Mouse (Mus musculus) embryonic facial prominence, embryonic 15.5 days (tissue): Measurements from ENCODE around the gene Hist1h1t. TPM values are rescaled to one million over a fixed set of nuclear protein-coding genes. Genes with fewer than 3 reads are reported as not detected.
"Not testable (repeated sequence)": the region's sequence is repeated elsewhere in the genome, so short reads cannot be mapped to it uniquely, and the experiment has no call there.

Source experiments
- ATAC-seq: fragments of 200-750 bp; cut with Nextera tagmentation; 2 replicates; pipeline ENCODE4 v1.8.0; 2017; ENCODE audit warnings: low read depth, moderate TSS enrichment; ENCODE audit not compliant: insufficient number of reproducible peaks, low FRiP score, low TSS enrichment
- H3K27ac ChIP-seq: fragments of 300-500 bp; sonication (generic); replicated peaks from 2 replicates; pipeline ENCODE4 v1.5.1; 2015; ENCODE audit warnings: mild to moderate bottlenecking, inconsistent platforms
- H3K27me3 ChIP-seq: fragments of 300-500 bp; sonication (generic); 2 replicates; pipeline ENCODE4 v1.6.1; 2015; ENCODE audit warnings: inconsistent platforms
- H3K36me3 ChIP-seq: fragments of 300-500 bp; sonication (generic); 2 replicates; pipeline ENCODE4 v1.6.1; 2015; ENCODE audit warnings: mild to moderate bottlenecking, inconsistent platforms
- H3K4me1 ChIP-seq: fragments of 300-500 bp; sonication (generic); 2 replicates; pipeline ENCODE4 v1.6.1; 2015; ENCODE audit warnings: inconsistent platforms
- H3K4me2 ChIP-seq: fragments of 300-500 bp; sonication (generic); replicated peaks from 2 replicates; pipeline ENCODE4 v1.6.1; 2015; ENCODE audit warnings: mild to moderate bottlenecking, inconsistent platforms
- H3K4me3 ChIP-seq: fragments of 300-500 bp; sonication (generic); replicated peaks from 2 replicates; pipeline ENCODE4 v1.5.1; 2015; ENCODE audit warnings: mild to moderate bottlenecking, inconsistent platforms
- H3K9ac ChIP-seq: fragments of 300-500 bp; sonication (generic); 2 replicates; pipeline ENCODE4 v1.6.1; 2015; ENCODE audit warnings: inconsistent platforms
- H3K9me3 ChIP-seq: fragments of 300-500 bp; sonication (generic); replicated peaks from 2 replicates; pipeline ENCODE4 v1.6.1; 2016; ENCODE audit warnings: inconsistent platforms
- WGBS: fragments of 180-500 bp; shearing (Covaris S2); methylation state at CpG from one replicate; pipeline ENCODE4 v1.1.7; 2015; 5-methylcytosine and 5-hydroxymethylcytosine counted together
- polyA plus RNA-seq: library from polyadenylated mRNA; unstranded; fragments of >200 nt; fragmentation: Nextera tagmentation; extraction: Ambion mirVana; gene quantifications from 2 replicates; pipeline ENCODE4 v1.2.1, GENCODE M21; 2015

The Hist1h1t gene
- polyA plus RNA-seq, 1 experiment from 2014 or later: not detected

DNA sequence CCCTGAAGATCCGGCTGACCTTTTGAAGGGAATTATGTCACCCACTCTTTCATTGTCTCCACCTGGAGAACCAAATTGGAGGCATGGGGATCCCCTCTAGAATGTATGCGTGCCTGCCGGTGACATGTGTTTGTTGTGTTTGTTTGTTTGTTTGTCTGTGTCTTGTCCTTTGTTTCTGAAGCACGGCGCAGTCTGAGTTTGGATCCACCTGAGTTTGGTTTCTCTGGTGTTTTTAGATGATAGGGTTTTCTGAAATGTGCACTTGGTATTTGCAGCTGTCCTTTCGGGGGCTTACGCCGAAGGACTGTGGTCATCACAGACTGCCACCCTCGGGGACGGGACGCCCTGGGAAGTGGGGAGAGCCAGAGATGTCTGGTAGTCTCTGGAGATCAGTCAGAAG lies 21.6 kb downstream of the Hist1h1t start:
- Histone ChIP-seq H3K4me2 (no peak overlapping the region), H3K4me1 (no peaks in the 10 kb centered on the region), H3K9ac (no peak overlapping the region), H3K27me3 (no peaks in the 10 kb centered on the region), H3K9me3 (no peaks in the 10 kb centered on the region), H3K36me3 (no peaks in the 10 kb centered on the region), H3K4me3 (no peak overlapping the region), H3K27ac (no peak overlapping the region)
- 56% methylated on average over 11 of the region's 11 CpGs for WGBS
- ATAC-seq: no peak

- WGBS: 8% methylated on average over 2 of the region's 2 CpGs
- ATAC-seq, H3K36me3 ChIP-seq, H3K4me1 ChIP-seq, H3K4me3 ChIP-seq, H3K27ac ChIP-seq, H3K27me3 ChIP-seq, H3K9me3 ChIP-seq, H3K4me2 ChIP-seq, H3K9ac ChIP-seq: not testable (repeated sequence)
Observed at GRCm38 (mm10) chr13:23717593-23718245, 22.1 kb downstream of the Hist1h1t start.

DNA sequence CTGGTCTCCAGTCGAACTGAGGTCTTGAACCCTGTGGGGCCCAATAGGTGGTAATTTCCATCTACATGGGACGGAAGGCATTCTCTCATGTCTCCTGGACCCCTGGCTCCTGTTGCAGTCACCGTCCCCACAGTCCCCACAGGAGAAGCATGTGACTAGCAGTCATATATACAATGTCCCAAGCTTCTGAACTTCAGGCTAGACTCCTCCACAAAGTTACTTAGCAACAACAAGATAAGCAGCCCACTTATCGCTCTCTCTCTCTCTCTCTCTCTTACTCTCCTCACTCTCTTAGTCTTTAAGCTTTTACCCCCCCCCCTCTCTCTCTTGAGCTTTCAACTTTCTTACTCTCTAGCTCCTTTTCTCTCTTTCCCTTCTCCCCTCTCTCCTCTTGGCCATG lies 28.6 kb downstream of the Hist1h1t start:
- WGBS: 92% methylated on average over 4 of the region's 4 CpGs
- Histone ChIP-seq H3K27ac (no peak overlapping the region), H3K4me3 (no peak overlapping the region), H3K9me3 (no peaks in the 10 kb centered on the region), H3K4me1 (no peaks in the 10 kb centered on the region), H3K4me2 (no peak overlapping the region), H3K9ac (no peak overlapping the region), H3K36me3 (no peaks in the 10 kb centered on the region), H3K27me3 (no peaks in the 10 kb centered on the region)
- ATAC-seq: no peak

- Histone ChIP-seq H3K27ac (no peak overlapping the region), H3K36me3 (no peaks in the 10 kb centered on the region), H3K27me3 (no peaks in the 10 kb centered on the region), H3K4me2 (no peak overlapping the region), H3K9ac (no peak overlapping the region), H3K4me3 (no peak overlapping the region), H3K9me3 (no peaks in the 10 kb centered on the region), H3K4me1 (no peaks in the 10 kb centered on the region)
- no peak for ATAC-seq
- WGBS: no CpG with 5 or more reads among the region's 1 CpGs
Observed at GRCm38 (mm10) chr13:23725213-23725612, 29.6 kb downstream of the Hist1h1t start.

DNA sequence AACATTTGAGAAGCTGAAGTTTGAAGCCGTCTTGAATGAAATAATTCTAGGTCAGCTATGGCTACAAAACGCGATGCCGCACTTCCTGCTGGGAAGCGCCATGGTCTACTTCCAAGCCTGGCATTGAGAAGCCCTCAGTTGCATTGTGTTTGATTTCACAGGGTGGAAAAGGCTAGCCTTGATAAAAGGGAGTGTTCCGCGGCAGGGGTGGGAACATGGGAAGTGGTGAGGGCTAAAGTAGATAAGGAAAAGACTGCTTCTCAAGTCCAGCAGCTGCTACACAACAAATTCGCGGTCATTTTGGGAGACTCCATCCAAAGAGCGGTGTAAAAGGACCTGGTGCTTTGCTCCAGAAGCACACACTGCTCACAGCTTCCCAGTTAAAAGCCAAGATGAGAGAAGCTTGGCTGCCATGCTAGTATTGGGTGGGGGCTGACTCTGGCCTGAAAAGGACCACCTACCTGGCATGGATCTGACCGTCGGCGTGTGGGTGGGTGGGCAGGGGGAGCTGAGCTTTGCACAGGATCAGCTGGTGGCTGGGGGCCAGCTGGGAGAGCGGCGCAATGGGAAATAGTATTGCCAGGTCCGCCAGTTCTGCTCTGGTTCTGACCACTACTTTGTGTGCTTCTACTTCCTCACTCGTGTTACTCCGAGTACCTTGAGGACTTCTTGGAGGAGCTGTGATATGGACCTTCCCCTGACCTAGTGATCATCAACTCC lies 33.0 kb downstream of the Hist1h1t start:
- H3K4me2 ChIP-seq: no peak overlapping the region
- H3K9me3 ChIP-seq: no peaks in the 10 kb centered on the region
- no peak for ATAC-seq
- H3K27me3 ChIP-seq: no peaks in the 10 kb centered on the region
- H3K9ac ChIP-seq: no peak overlapping the region
- H3K4me1 ChIP-seq: no peaks in the 10 kb centered on the region
- WGBS: 86% methylated on average over 18 of the region's 18 CpGs
- H3K27ac ChIP-seq: no peak overlapping the region
- H3K4me3 ChIP-seq: no peak overlapping the region
- no peaks in the 10 kb centered on the region for H3K36me3 ChIP-seq

DNA sequence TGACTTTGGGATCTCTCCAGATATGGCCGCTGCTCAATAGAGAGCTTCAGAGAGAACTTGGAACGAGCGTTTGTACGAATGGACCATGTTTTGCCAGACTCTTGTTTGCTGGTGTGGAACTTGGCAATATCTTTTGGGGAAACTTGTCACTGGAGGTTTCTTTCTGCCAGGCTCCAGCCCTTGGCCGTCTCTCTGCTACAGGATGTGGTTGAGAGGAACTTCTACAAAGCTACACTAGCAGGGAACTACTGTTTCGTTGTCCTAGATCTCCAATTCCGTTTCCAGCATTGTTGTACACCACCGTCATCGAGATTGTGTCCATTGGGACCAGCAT lies 33.5 kb downstream of the Hist1h1t start:
- H3K9me3 ChIP-seq: no peaks in the 10 kb centered on the region
- whole genome bisulfite sequencing: 91% methylated on average over 9 of the region's 9 CpGs
- H3K4me3 ChIP-seq: no peak overlapping the region
- no peak overlapping the region for H3K9ac ChIP-seq
- no peaks in the 10 kb centered on the region for H3K4me1 ChIP-seq
- no peak overlapping the region for H3K4me2 ChIP-seq
- no peaks in the 10 kb centered on the region for H3K27me3 ChIP-seq
- no peaks in the 10 kb centered on the region for H3K36me3 ChIP-seq
- no peak overlapping the region for H3K27ac ChIP-seq
- ATAC-seq: no peak

DNA sequence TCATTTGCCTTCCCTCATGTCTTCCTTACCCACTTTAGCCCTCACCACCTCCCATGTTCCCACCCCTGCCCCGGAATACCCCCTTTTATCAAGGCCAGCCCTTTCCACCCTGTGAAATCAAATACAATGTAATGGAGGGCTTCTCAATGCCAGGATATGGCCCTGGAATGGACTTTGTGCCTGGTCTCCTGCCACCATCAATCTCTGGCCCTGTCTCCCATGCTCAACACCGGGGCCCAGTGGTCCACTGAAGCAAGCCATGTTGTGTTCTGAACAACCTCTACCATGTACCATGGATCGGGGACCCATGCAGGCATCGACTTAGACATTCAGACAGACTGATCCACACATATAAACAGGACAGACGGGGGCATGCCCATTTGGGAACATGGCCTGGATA lies 34.1 kb downstream of the Hist1h1t start:
- no peak overlapping the region for H3K4me2 ChIP-seq
- H3K9me3 ChIP-seq: no peaks in the 10 kb centered on the region
- H3K27ac ChIP-seq: no peak overlapping the region
- no peak overlapping the region for H3K9ac ChIP-seq
- no peaks in the 10 kb centered on the region for H3K36me3 ChIP-seq
- H3K4me3 ChIP-seq: no peak overlapping the region
- no peaks in the 10 kb centered on the region for H3K27me3 ChIP-seq
- no peak for ATAC-seq
- no peaks in the 10 kb centered on the region for H3K4me1 ChIP-seq
- 91% methylated on average over 5 of the region's 5 CpGs for WGBS

GRCm38 (mm10) chr13:23730479-23730878 lies 34.9 kb downstream of the Hist1h1t start:
- H3K4me1 ChIP-seq: no peaks in the 10 kb centered on the region
- no peak overlapping the region for H3K4me3 ChIP-seq
- H3K9me3 ChIP-seq: no peaks in the 10 kb centered on the region
- H3K27me3 ChIP-seq: no peaks in the 10 kb centered on the region
- no peak for ATAC-seq
- no peak overlapping the region for H3K9ac ChIP-seq
- H3K27ac ChIP-seq: no peak overlapping the region
- no peak overlapping the region for H3K4me2 ChIP-seq
- WGBS: 43% methylated on average over 8 of the region's 8 CpGs
- no peaks in the 10 kb centered on the region for H3K36me3 ChIP-seq

DNA sequence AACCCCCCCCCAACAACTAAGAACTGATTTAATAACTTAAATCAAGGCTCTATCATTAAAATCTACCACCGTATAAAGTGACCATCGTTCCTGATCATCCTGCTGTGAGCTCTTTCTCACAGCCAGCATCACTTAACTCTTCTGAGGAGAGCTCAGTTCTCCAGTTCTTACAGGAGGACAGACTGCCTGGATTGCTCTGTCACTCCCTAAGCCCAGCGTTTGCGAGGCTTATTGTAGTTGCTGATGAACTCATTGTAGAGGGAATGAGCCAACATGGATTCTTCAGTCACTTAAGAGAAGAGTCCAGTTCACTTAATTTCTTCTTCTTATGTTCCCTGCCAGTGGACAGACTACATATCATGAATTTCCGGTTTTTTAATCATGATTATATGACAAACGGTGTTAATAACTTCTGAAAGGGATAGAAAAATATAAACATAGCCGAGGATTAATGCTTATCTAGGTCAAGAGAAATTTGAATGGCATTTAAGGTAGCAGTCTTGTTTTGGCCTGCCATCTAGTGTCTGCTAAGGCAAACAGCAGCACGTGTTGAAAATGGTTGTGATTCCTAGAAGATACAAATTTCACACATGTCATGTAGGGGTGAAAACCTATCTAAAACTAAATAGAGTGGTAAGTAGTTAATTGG lies 36.7 kb downstream of the Hist1h1t start:
- no peaks in the 10 kb centered on the region for H3K27me3 ChIP-seq
- H3K27ac ChIP-seq: no peak overlapping the region
- no peak overlapping the region for H3K4me2 ChIP-seq
- no peaks in the 10 kb centered on the region for H3K9me3 ChIP-seq
- ATAC-seq: no peak
- H3K4me1 ChIP-seq: no peaks in the 10 kb centered on the region
- WGBS: 22% methylated on average over 8 of the region's 8 CpGs
- no peak overlapping the region for H3K9ac ChIP-seq
- no peak overlapping the region for H3K4me3 ChIP-seq
- no peaks in the 10 kb centered on the region for H3K36me3 ChIP-seq

DNA sequence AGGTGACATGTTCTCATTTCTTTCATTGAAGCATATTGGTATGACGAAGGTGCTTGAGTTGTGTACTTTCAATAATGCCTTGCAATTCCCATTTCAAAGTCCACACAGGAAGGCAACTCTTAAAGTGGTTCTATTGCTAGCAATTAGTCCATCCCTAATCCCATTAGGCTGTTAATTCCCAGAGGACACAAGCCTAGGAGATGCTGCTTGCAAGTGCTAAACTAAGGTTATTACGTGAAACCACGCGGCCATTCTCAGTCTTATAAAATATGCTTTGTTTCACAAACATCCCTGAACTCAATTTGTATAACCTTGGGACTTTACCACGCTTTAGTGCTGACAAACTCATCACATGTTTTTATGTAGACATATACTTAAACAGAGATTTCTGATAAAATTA lies 41.5 kb downstream of the Hist1h1t start:
- ATAC-seq: no peak
- H3K4me3 ChIP-seq: no peak overlapping the region
- peaks cover 13% of the 10 kb centered on the region; the same call in 1 of the 2 replicates for H3K4me1 ChIP-seq
- no peak overlapping the region for H3K9ac ChIP-seq
- no peaks in the 10 kb centered on the region for H3K27me3 ChIP-seq
- H3K9me3 ChIP-seq: no peaks in the 10 kb centered on the region
- H3K36me3 ChIP-seq: no peaks in the 10 kb centered on the region
- H3K27ac ChIP-seq: no peak overlapping the region
- no peak overlapping the region for H3K4me2 ChIP-seq
- WGBS: 84% methylated on average over 5 of the region's 5 CpGs

DNA sequence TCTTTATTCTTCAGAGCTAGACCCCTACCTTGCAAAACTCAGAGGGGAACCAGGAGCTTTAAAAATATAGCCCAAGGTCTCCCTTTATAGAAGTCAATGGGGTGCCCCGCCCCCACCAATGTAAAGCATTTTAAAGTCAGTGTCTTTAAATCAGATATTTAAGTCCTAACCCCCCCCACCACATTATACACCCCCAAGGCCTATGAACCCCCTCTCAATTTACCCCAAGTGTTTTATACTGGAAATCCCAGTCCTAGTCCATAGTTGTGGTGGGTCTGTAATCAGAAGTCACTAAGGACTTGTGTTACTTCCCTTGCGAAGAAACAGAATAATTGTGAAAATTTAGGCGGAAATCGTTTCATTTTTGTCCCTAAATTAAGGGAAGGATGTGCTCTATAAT lies 42.4 kb downstream of the Hist1h1t start:
- peaks cover 13% of the 10 kb centered on the region; the same call in 1 of the 2 replicates for H3K4me1 ChIP-seq
- peak overlapping the region; percentile 61 for H3K4me3 ChIP-seq
- no peaks in the 10 kb centered on the region for H3K36me3 ChIP-seq
- 20% methylated on average over 4 of the region's 4 CpGs for WGBS
- no peaks in the 10 kb centered on the region for H3K27me3 ChIP-seq
- no peaks in the 10 kb centered on the region for H3K9me3 ChIP-seq
- H3K27ac ChIP-seq: peak overlapping the region; percentile 98
- no peak for ATAC-seq
- no peak overlapping the region for H3K9ac ChIP-seq
- peak overlapping the region; percentile 96 for H3K4me2 ChIP-seq
